Mouse (Mus musculus): ENCODE data around the gene Gm6356.
"Not testable (repeated sequence)": the region's sequence is repeated elsewhere in the genome, so short reads cannot be mapped to it uniquely, and the experiment has no call there.

Gm6356 gene

GRCm38 (mm10) chr14:6973718-6974117, at the start of gene Gm6356:
Gm6356 (minus strand) TSS chr14:6973818.
- not testable (repeated sequence) for DNase-seq

Data from kidney, postnatal 10 days (tissue).